Mouse (Mus musculus) left cerebral cortex, postnatal 14 days (tissue): Measurements from ENCODE around the gene Ucp1. TPM values are rescaled to one million over a fixed set of nuclear protein-coding genes. Genes with fewer than 3 reads are reported as not detected.
"Not testable (repeated sequence)": the region's sequence is repeated elsewhere in the genome, so short reads cannot be mapped to it uniquely, and the experiment has no call there.

ENCODE experiments used
- DNase-seq, 2 experiments: peaks; one replicate each; pipeline ENCODE4 v3.0.0; 2021 to 2022; ENCODE audit warnings: low spot score in 2 of 2, mixed read lengths in 1 of 2
- intact Hi-C: fragments of 180-260 bp; cut with DNase I; formaldehyde crosslinking; loops from one replicate; pipeline ENCODE4 v1.15.1; 2025
- long read RNA-seq, 2 experiments: library from polyadenylated mRNA; stranded (forward); transcript quantifications; one replicate each; pipeline ENCODE4 v2.0.0; 2021
- total RNA-seq, 2 experiments: library from RNA; stranded (reverse); gene quantifications; 2 replicates each; pipeline ENCODE4 v1.2.3; 2021

The Ucp1 gene
- total RNA-seq = not detected
- long read RNA-seq, experiment 1 = 0 reads
- long read RNA-seq, experiment 2, partial matches to known transcripts = 0 of 1 reads
- long read RNA-seq, experiment 2, other reads (novel, unspliced or antisense) = 1 of 1 reads

- intact Hi-C loops = no loop called here
- DNase-seq = no peak
Observed at GRCm38 (mm10) chr8:83290176-83290575, at the start of gene Ucp1. Gene Ucp1, plus strand, starts transcription at chr8:83290352.

GRCm38 (mm10) chr8:83244151-83244550 is 46.0 kb upstream of the Ucp1 start:
- intact Hi-C loops = no loop called here
- DNase-seq = peak; percentile 63 to 82

- intact Hi-C loops = no loop called here
- no peak for DNase-seq
Observed at GRCm38 (mm10) chr8:83250858-83251257, 39.3 kb upstream of the Ucp1 start.

DNA sequence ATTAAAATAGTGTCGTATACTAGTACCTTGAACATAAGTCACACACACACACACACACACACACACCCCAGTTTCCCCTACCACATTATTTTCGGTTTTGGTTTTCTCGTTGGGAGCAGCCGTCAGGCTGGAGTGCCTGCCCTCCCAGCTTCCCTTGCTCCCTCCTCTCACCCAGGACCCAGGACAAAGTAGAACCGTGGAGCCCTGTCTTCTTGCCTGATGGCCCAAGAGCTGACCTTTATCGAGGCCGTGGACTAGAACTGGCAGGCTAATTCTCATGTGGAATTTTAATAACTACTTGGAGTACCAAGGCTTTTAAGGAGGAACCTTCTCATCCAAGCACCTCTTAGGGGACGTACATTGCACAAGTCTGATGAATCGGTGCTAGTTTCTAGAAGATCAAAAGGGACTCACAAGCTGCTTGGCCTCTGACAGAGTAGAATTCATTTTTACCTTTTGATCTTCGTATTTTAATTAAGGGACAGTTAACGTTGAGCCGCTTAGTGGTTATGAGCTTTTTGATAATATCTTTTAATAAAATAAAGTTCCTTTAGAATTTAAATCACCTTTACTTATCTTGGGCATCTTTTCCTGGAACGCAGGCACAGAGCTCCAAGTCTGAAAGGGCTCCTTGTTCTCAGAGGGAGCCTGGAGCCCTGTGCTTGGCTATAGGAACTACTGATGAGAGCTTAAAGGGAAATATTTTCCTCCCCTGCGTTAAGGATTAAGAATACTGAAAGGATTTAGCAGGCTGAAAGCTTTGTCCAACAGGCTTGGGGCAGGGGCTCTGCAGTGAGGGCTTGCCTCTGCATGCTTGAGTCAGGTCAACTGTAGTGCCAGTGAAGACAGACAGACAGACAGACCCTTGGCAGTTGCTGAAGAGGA is 38.5 kb upstream of the Ucp1 start:
- DNase-seq = no peak
- intact Hi-C loops = no loop called here

- intact Hi-C loops = no loop called here
- DNase-seq = no peak
Observed at GRCm38 (mm10) chr8:83252791-83253190, 37.4 kb upstream of the Ucp1 start.

DNA sequence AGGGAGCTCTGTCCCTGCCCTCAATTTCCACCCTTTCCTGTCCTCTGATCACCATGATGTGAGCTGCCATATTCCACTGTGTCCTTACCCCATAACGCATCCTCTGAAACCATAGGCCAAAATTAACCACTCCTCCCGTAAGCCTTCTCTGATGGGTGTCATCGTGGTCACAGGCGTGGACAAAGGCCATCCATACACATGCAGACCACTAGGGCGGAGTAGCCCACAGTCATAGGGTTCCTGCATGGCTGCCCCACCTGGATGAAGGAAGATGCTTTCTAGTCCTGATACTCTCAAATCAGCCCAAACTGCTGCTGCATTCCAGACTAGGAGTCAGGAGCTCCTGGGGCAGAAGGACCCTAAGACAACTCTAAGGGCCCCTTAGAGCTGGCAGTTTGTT is 32.5 kb upstream of the Ucp1 start:
- intact Hi-C loops = no loop called here
- no peak for DNase-seq

- intact Hi-C loops = no loop called here
- DNase-seq = peak; percentile 42 to 64
Observed at GRCm38 (mm10) chr8:83260418-83261215, 29.5 kb upstream of the Ucp1 start.

DNA sequence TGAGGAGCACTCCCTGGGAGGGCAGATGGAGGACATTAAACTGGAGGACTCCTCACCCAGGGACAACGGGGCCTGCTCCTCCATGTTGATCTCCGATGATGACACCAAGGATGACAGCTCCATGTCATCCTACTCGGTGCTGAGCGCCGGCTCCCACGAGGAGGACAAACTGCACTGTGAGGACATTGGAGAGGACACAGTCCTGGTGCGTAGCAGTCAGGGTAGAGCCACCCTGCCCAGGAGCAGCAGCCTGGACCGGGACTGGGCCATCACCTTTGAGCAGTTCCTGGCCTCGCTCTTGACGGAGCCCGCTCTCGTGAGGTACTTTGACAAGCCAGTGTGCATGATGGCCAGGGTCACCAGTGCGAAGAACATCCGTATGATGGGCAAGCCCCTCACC is 19.0 kb upstream of the Ucp1 start:
- no peak for DNase-seq
- intact Hi-C loops = no loop called here

DNA sequence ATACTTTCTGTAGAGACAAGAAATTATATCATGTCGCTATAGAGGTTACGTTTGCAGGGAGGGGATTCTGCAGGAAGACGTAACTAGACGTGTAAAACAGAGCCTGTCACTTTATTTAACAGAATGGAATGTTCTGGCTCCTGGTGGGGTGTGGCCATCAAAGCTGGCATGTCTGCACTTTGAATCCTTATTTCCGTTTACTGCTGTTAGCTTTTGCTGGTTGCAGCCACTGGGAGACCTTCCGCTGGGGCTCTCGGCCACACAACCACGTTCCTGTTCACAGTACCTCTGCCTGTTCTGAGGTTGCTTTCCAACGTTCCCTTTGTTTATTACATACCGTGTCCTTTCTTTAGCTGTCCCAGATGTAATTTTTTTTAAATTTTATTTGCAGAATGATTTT is 17.7 kb upstream of the Ucp1 start:
- no peak for DNase-seq
- intact Hi-C loops = no loop called here

- intact Hi-C loops = no loop called here
- no peak for DNase-seq
Observed at GRCm38 (mm10) chr8:83274470-83274869, 15.7 kb upstream of the Ucp1 start.

DNA sequence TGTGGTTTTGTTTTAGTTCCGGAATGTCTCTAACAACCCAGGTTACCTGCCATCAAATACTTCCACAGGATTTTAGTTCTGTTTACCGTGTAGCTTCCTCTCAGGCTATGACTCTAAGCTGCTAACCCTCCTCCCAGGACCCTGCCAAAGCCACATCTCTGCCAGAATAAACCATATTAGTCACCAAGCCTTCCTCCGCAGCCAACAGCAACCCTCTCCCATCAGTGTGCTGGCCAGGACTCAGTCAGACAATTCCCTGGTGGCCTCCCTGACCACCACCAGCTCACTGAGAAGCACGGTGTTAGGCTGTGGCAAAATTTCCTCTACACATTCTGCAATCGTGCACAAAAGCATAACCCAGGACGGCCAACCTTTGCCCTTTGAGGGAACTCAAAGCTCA is 11.7 kb upstream of the Ucp1 start:
- DNase-seq = no peak
- intact Hi-C loops = no loop called here

GRCm38 (mm10) chr8:83285391-83285790 is 4.8 kb upstream of the Ucp1 start:
- no peak for DNase-seq
- intact Hi-C loops = no loop called here

DNA sequence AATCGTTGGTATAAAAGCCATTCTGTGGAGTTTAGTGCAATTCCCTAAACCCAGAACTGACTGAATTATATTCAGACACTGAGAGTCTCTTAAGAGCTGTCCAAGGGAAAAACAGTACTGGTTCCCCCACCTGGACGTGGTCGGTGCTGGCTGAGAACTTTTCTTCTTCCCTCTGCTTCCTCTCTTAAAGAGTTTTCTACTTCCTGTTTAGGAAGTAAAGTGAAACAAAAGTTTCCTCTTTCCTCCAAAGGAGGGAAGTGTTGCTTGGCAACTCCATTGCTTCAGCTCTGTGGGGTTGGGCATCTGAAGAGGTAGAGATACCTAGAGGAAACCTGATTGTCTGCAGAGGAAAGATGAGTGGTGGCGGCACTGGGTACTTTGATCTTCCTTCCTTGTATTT is 7.2 kb downstream of the Ucp1 start:
- no peak for DNase-seq
- intact Hi-C loops = no loop called here

DNA sequence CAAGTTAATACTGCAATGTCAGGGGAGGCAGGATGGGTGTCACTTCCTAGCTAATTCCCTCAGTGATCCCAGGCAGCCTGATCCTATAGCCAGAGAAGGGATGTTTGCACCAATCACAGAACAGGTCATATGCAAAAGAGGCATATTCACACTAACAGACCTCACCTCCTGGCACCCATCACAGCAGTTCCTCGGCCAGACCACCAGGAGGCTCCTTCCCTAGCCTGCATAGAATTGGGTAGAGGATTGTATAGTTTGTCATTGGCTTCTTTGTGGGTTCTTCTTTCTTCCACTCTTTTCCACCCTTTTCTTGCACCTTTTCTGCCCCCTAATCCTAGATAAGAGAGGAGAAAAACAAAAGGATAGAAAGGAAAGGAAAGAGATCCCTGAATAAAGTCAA is 10.0 kb downstream of the Ucp1 start:
- no peak for DNase-seq
- intact Hi-C loops = no loop called here

- intact Hi-C loops = no loop called here
- DNase-seq = no peak
Observed at GRCm38 (mm10) chr8:83304946-83305345, 14.8 kb downstream of the Ucp1 start.

DNA sequence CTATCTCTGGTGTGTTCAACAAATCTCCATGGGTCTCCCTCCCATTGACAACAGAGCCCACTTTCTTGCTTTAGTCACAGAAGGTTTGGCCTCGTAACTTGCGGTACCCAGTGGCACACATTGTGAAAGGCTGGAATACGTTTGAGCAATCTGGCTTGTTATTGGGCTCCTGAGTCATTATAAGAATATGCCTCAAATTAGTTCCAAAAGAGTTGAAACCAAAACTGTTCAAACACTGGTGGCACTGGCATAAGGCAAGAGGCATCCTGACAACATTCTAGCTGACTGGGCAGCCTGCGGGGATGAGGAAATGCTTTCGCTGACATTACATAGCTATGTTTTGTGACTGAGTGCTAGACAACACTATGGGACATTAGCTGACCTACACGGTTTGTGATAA is 19.7 kb downstream of the Ucp1 start:
- no peak for DNase-seq
- intact Hi-C loops = no loop called here

- DNase-seq, intact Hi-C loops: not testable (repeated sequence)
Observed at GRCm38 (mm10) chr8:83315084-83315483, 24.9 kb downstream of the Ucp1 start.

- DNase-seq = no peak
- intact Hi-C loops = no loop called here
Observed at GRCm38 (mm10) chr8:83315691-83316090, 25.5 kb downstream of the Ucp1 start.

DNA sequence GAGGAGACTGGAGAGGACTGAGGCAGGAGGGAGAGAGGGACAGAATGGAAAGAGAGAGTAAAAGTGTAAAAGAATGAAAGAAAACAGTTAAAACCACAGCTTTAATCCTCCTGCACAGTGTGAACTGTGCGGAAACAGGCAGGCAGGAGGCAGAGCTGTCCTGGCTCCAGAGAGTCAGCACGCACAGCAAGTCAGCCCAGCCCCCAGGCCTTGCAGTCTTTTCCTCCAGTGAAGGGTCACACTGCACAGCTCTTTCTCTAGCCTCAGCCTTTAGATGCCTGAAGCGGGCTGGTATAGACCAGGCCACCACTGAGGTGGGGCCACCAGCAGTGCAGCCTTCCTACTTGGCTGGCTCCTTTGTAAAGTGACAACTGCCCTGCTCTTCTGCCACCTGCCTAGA is 30.4 kb downstream of the Ucp1 start:
- intact Hi-C loops = no loop called here
- no peak for DNase-seq

GRCm38 (mm10) chr8:83322374-83322773 is 32.2 kb downstream of the Ucp1 start:
- intact Hi-C loops = no loop called here
- DNase-seq = no peak

DNA sequence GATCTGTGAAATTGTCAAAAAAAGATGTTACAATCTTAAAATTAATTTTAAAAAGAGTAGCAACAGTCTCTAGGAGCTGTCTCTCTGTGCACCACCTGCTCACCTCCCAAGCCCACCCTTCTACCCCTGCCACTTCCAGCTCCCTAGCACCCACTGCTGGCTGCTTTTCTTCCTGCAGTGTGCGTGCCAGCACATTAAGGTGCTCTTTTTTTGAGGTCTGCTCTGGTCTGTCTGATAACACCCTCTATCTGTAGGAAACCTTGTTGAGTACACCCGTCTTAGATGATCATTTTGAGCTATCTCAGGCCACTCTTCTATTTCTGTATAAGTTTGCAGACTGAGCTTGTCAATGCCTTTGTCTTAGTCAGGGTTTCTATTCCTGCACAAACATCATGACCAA is 32.9 kb downstream of the Ucp1 start:
- DNase-seq = no peak
- intact Hi-C loops = no loop called here
